Mouse (Mus musculus) urinary bladder, postnatal 14 days (tissue): Measurements from ENCODE around the gene C330007P06Rik.
"Not testable (repeated sequence)": the region's sequence is repeated elsewhere in the genome, so short reads cannot be mapped to it uniquely, and the experiment has no call there.

Source experiments
- DNase-seq: peaks from one replicate; pipeline ENCODE4 v3.0.0; 2021; ENCODE audit warnings: low spot score

C330007P06Rik gene

GRCm38 (mm10) chrX:36873765-36874164 lies at the start of gene C330007P06Rik, which contains the start of gene Ube2a:
C330007P06Rik (minus strand) TSS chrX:36874111.
Ube2a (plus strand) TSS chrX:36873900.
- DNase-seq, result no peak

- DNase-seq, result no peak
Observed at GRCm38 (mm10) chrX:36921346-36921745, 47.4 kb upstream of the C330007P06Rik start.

GRCm38 (mm10) chrX:36917749-36918148 lies 43.8 kb upstream of the C330007P06Rik start:
- no peak for DNase-seq

GRCm38 (mm10) chrX:36911343-36911742 lies 37.4 kb upstream of the C330007P06Rik start:
- DNase-seq, result peak; percentile 46

- DNase-seq, result no peak
Observed at GRCm38 (mm10) chrX:36906539-36906938, 32.6 kb upstream of the C330007P06Rik start.

- peak; percentile 91 for DNase-seq
Observed at GRCm38 (mm10) chrX:36903115-36903768, 29.3 kb upstream of the C330007P06Rik start.

GRCm38 (mm10) chrX:36902321-36903114 lies 28.6 kb upstream of the C330007P06Rik start, which contains the start of gene Nkrf:
Nkrf (minus strand) TSS chrX:36902899.
- DNase-seq, result no peak

- no peak for DNase-seq
Observed at GRCm38 (mm10) chrX:36901655-36902054, 27.7 kb upstream of the C330007P06Rik start.

- DNase-seq, result not testable (repeated sequence)
Observed at GRCm38 (mm10) chrX:36898931-36899330, 25.0 kb upstream of the C330007P06Rik start.

- DNase-seq, result no peak
Observed at GRCm38 (mm10) chrX:36884719-36885118, 10.8 kb upstream of the C330007P06Rik start.

GRCm38 (mm10) chrX:36874704-36875128 lies 805 bp upstream of the C330007P06Rik start:
- no peak for DNase-seq

- peak; percentile 90 for DNase-seq
Observed at GRCm38 (mm10) chrX:36874178-36874696, 326 bp upstream of the C330007P06Rik start.

GRCm38 (mm10) chrX:36870372-36870771 lies 3.5 kb downstream of the C330007P06Rik start:
- DNase-seq, result no peak

GRCm38 (mm10) chrX:36864609-36865328 lies 9.1 kb downstream of the C330007P06Rik start:
- no peak for DNase-seq

- peak; percentile 80 for DNase-seq
Observed at GRCm38 (mm10) chrX:36863766-36864608, 9.9 kb downstream of the C330007P06Rik start.

GRCm38 (mm10) chrX:36852631-36853030 lies 21.3 kb downstream of the C330007P06Rik start:
- no peak for DNase-seq

- no peak for DNase-seq
Observed at GRCm38 (mm10) chrX:36847152-36847551, 26.8 kb downstream of the C330007P06Rik start.

GRCm38 (mm10) chrX:36843346-36843990 lies 30.4 kb downstream of the C330007P06Rik start:
- no peak for DNase-seq

- DNase-seq, result no peak
Observed at GRCm38 (mm10) chrX:36841698-36842097, 32.2 kb downstream of the C330007P06Rik start.

GRCm38 (mm10) chrX:36839391-36839790 lies 34.5 kb downstream of the C330007P06Rik start:
- no peak for DNase-seq
